Mouse (Mus musculus) ES-Bruce4 (cell line): ENCODE measurements at regions not wholly inside any gene's neighbourhood (a gene's known extent, or its start where the extent isn't known, plus 50 kb on each side); places are given as distances from the start of the nearest gene placed in this dataset.

ENCODE experiments used
- EP300 ChIP-seq: IDR thresholded peaks from 2 replicates; pipeline ENCODE4 v1.6.1; 2011; ENCODE audit warnings: low read depth, low read length; ENCODE audit not compliant: insufficient read depth
- POLR2A ChIP-seq: IDR thresholded peaks from one replicate; pipeline ENCODE4 v1.8.1; 2011; ENCODE audit warnings: low read length; ENCODE audit not compliant: insufficient read depth

DNA sequence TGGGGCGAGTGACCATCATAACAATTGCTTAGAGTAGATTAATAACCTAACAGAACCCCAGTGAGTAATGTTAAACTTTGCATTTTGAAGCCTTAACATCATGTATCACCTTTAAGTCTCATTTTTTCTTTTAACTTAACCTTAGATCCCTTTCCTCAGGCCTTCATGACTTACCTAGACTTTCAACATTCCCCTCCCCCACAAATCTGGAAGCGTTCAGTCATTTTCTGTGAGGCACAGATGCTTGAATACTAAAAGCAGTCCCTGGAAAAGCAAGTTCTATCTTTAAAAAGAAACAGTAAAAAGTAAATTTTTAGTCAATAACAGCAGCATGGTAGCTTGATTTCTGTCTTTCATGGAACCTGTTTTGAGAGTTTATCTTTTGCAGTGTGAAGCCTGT, 171.3 kb upstream of the Fggy start:
- TF ChIP-seq POLR2A (no peak), EP300 (no peak)
